Mouse (Mus musculus) neural tube, embryonic 11.5 days (tissue): ENCODE measurements at regions not wholly inside any gene's neighbourhood (a gene's known extent, or its start where the extent isn't known, plus 50 kb on each side); places are given as distances from the start of the nearest gene placed in this dataset.

Experiments used
- ATAC-seq: fragments of 200-750 bp; cut with Nextera tagmentation; 2 replicates; pipeline ENCODE4 v1.8.0; 2017; ENCODE audit warnings: moderate number of reproducible peaks, mild to moderate bottlenecking, moderate TSS enrichment, moderate library complexity; ENCODE audit not compliant: insufficient read depth, low FRiP score, low TSS enrichment
- DNase-seq: peaks from one replicate; pipeline ENCODE4 v3.0.0-alpha.2; 2015; ENCODE audit warnings: low spot score
- H3K27ac ChIP-seq: fragments of 300-500 bp; sonication (generic); 2 replicates; pipeline ENCODE4 v1.5.1; 2014; ENCODE audit warnings: low read depth, mild to moderate bottlenecking, low read length
- H3K27me3 ChIP-seq: fragments of 300-500 bp; sonication (generic); 2 replicates; pipeline ENCODE4 v1.6.1; 2014; ENCODE audit warnings: mild to moderate bottlenecking, low read length, mixed read lengths; ENCODE audit not compliant: control insufficient read depth, insufficient read depth
- H3K36me3 ChIP-seq: fragments of 300-500 bp; sonication (generic); 2 replicates; pipeline ENCODE4 v1.6.1; 2014; ENCODE audit warnings: mild to moderate bottlenecking, low read length, moderate library complexity, mixed read lengths; ENCODE audit not compliant: control insufficient read depth, insufficient read depth
- H3K4me1 ChIP-seq: fragments of 300-500 bp; sonication (generic); 2 replicates; pipeline ENCODE4 v1.6.1; 2014; ENCODE audit warnings: low read length, mixed read lengths; ENCODE audit not compliant: control insufficient read depth, insufficient read depth
- H3K4me2 ChIP-seq: fragments of 300-500 bp; sonication (generic); 2 replicates; pipeline ENCODE4 v1.6.1; 2014; ENCODE audit warnings: low read depth, mild to moderate bottlenecking, moderate library complexity
- H3K4me3 ChIP-seq: fragments of 300-500 bp; sonication (generic); 2 replicates; pipeline ENCODE4 v1.5.1; 2014; ENCODE audit warnings: low read depth, low read length
- H3K9ac ChIP-seq: fragments of 300-500 bp; sonication (generic); 2 replicates; pipeline ENCODE4 v1.6.1; 2014; ENCODE audit warnings: mild to moderate bottlenecking, low read length
- H3K9me3 ChIP-seq: fragments of 300-500 bp; sonication (generic); 2 replicates; pipeline ENCODE4 v1.6.1; 2016; ENCODE audit warnings: low read length; ENCODE audit not compliant: control insufficient read depth
- WGBS: fragments of 180-500 bp; shearing (Covaris S2); extraction: QIAGEN DNeasy Blood & Tissue Kit; methylation state at CpG from one replicate; pipeline ENCODE4 v1.1.7; 2014; 5-methylcytosine and 5-hydroxymethylcytosine counted together

DNA sequence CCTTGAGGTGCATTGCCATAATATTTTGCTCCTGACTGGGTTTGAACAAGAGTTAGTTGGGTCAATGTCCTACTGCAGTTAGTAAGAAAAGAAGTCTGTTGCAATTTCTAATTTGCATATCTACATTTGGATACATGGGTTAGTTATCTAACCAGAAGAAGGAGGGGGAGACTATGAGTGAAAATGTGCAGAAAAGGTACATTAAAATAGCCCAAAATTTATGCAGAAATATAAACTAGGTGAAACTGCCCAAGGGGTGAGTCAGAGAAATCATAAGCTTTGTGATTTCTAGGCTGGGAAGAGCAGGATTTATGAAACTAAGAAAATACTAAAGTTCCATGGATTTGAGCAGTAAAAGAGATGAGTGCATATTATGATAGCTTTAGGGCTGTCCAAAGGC, 156.8 kb upstream of the Fshr start:
- Histone ChIP-seq H3K9me3 (no peaks in the 10 kb centered on the region), H3K9ac (no peak overlapping the region), H3K36me3 (no peaks in the 10 kb centered on the region), H3K4me1 (no peaks in the 10 kb centered on the region), H3K4me2 (no peak overlapping the region), H3K4me3 (no peak overlapping the region), H3K27ac (no peak overlapping the region), H3K27me3 (no peaks in the 10 kb centered on the region)
- DNase-seq = no peak
- ATAC-seq = no peak

DNA sequence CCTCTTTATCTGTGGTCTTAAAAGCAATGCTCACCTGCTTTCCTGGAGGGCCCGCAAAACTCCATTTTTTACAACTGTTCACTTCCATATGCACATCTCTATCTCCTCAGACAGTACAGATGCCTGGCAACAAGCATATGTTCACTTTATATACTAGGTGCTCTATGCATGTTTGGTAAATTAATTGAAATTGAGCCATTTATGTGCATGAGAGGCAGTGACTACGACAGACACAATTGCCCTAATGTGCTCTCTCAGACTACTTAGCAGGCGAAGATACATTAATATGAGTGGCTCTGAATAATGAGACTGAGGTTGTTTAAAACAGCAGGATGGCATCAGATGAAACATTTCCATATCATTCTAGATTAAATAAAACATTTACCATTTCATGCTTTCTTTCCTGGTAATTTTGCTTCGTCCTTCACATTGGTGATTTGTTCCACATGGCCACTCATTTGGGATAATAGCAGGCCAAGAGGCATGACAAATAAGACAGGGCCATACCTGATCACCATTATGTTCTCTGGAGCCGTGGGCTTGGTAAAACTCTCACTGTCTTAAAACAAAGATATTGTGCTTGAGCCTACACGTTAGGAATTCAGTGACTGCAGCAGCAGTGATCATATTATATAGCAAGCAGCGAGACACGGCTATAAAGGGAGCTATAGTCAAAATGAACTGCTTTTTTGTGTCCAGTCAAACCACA, 140.2 kb upstream of the Fshr start:
- Histone ChIP-seq H3K9ac (no peak overlapping the region), H3K27me3 (no peaks in the 10 kb centered on the region), H3K4me1 (no peaks in the 10 kb centered on the region), H3K9me3 (no peaks in the 10 kb centered on the region), H3K4me2 (no peak overlapping the region), H3K27ac (no peak overlapping the region), H3K36me3 (no peaks in the 10 kb centered on the region), H3K4me3 (no peak overlapping the region)
- ATAC-seq (no peak), DNase-seq (no peak)
- 74% methylated on average over 8 of the region's 8 CpGs for WGBS

DNA sequence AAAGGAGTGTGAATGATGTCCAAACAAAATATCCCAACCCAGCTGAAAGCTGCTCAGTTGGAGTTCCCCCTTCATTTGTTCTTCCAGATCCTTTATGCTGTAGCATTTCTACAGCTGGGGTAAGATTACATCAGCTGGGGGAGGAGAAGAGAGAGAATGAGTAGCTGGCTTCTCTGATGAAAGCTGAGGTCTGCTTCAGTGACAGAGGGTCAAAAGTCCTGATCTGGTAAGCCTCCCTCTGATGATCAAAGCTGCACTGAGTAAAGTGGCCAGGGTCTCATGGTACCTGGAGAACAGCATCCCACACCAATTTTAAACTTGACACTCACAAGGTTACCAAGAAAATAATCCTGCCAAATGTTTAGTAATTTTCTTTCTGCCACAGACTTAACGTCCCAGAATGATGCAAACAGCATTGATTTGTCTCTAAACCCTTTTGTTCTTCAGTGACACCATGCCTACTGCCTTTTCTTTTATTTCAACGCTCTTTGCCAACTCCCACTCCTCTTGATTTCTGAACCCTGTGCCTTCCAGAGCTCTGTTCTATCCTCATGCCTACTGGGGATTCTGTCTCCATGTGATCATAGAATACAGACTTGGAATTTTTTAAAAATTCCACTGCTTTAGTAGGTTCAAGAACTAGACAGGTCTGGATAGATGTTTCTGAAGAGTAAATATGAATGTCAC, 119.3 kb upstream of the Fshr start:
- no peak for DNase-seq
- no peak overlapping the region for H3K27ac ChIP-seq
- H3K4me2 ChIP-seq = no peak overlapping the region
- ATAC-seq = no peak
- H3K27me3 ChIP-seq = no peaks in the 10 kb centered on the region
- H3K36me3 ChIP-seq = no peaks in the 10 kb centered on the region
- no peaks in the 10 kb centered on the region for H3K4me1 ChIP-seq
- no peak overlapping the region for H3K4me3 ChIP-seq
- no peak overlapping the region for H3K9ac ChIP-seq
- no peaks in the 10 kb centered on the region for H3K9me3 ChIP-seq
- 74% methylated on average over 2 of the region's 2 CpGs for WGBS

DNA sequence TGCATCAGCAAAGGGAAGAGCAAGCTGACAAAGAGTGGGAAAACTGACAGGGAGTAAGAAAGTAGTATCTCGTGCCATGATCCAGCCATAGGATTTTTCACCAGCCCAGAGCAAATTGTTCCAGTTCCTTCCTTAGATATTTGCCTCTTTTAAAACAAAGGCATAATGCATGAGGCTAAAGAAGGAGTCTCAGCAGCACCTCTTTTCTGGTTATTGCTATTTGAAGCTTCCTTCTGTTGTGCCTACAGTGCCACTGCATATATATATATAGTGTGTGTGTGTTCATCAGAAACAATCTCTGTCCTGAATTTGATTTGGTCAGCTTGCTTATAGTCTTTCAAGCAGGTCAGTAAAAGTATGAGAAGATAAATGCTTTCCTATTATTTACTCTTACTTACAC, 117.9 kb upstream of the Fshr start:
- Histone ChIP-seq H3K9ac (no peak overlapping the region), H3K27me3 (no peaks in the 10 kb centered on the region), H3K36me3 (no peaks in the 10 kb centered on the region), H3K4me3 (no peak overlapping the region), H3K9me3 (no peaks in the 10 kb centered on the region), H3K27ac (no peak overlapping the region), H3K4me1 (no peaks in the 10 kb centered on the region), H3K4me2 (no peak overlapping the region)
- no peak for DNase-seq
- ATAC-seq = no peak
- WGBS = 95% methylated on average over 1 of the region's 1 CpGs

DNA sequence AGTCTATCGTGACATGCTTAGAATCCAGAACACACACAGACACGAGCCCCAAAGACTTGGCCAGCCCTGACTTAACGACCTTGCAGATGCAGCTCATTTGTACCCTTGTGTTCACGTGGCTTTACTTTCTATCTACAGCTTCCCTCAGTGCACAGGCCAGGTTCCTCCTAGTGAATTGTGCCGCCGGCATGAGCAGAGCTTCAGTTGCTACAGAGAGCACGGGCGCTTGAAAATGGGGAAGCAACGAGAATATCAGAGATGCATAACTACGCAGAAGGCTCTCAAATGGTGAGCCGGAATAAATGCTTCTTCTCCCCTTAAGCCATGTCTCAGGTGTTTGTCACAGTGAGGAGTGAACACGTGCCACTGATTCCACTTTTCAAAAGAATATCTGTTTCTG, 110.7 kb upstream of the Fshr start:
- Histone ChIP-seq H3K27me3 (no peaks in the 10 kb centered on the region), H3K9ac (no peak overlapping the region), H3K27ac (no peak overlapping the region), H3K4me3 (no peak overlapping the region), H3K4me1 (no peaks in the 10 kb centered on the region), H3K9me3 (no peaks in the 10 kb centered on the region), H3K4me2 (no peak overlapping the region), H3K36me3 (no peaks in the 10 kb centered on the region)
- no peak for DNase-seq
- WGBS = 93% methylated on average over 12 of the region's 12 CpGs
- ATAC-seq = no peak

DNA sequence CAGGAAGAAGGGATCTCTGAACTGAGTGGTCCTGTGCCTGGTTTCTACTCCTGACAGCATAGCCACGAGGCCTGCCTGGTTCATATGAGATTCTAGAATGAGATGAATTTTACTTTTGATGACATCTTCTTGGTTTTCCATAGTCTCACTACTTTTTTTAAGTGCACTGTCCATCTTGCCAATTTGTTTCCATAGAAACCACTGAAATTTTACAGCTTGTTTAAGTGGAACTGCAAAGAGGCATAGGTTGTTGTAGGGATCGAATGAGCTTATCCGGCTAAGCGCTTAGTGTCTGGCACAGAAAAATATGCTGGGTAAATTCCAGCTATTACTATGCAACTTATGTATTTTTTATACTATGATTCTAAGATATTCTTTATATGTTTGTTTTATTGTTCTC, 100.8 kb upstream of the Fshr start:
- ATAC-seq (no peak), DNase-seq (no peak)
- WGBS = 88% methylated on average over 4 of the region's 4 CpGs
- Histone ChIP-seq H3K9ac (no peak overlapping the region), H3K27me3 (no peaks in the 10 kb centered on the region), H3K4me3 (no peak overlapping the region), H3K36me3 (no peaks in the 10 kb centered on the region), H3K4me2 (no peak overlapping the region), H3K27ac (no peak overlapping the region), H3K4me1 (no peaks in the 10 kb centered on the region), H3K9me3 (no peaks in the 10 kb centered on the region)

DNA sequence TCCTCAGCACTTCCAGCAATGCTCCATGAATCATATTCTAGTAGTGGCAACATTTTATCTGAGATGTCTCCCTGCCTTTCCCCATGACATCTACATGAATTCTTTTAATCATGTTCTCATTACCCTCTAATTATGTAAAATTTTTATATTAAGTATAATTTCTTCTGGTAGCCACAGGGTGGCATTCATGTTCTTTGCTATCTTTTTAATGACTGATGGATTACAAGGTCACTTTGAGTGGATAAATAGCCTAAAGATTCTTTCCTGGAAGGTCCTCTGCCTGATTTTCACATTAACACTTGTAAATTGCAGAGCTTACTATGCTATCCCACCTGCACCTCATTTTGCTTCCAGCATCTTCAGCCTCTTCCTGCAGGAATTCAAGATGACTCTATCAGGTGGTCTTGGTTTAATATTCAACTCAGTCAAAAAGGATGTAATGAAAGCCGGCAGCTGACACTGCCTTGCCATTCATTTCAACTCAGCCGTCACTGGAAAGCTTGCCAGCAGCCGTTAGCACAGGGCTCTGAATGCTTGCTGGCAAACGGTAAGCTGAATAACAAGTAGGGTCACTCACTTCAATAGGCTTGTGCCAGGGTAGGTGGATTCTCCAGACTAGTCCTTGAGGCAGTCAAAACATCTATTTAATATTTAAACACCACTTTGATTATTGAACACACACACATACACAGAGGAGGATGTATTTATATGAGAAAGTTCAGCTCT, 97.0 kb upstream of the Fshr start:
- Histone ChIP-seq H3K9me3 (no peaks in the 10 kb centered on the region), H3K4me3 (no peak overlapping the region), H3K27me3 (no peaks in the 10 kb centered on the region), H3K9ac (no peak overlapping the region), H3K36me3 (no peaks in the 10 kb centered on the region), H3K4me1 (no peaks in the 10 kb centered on the region), H3K27ac (no peak overlapping the region), H3K4me2 (no peak overlapping the region)
- ATAC-seq (no peak), DNase-seq (no peak)
- 43% methylated on average over 4 of the region's 4 CpGs for WGBS

DNA sequence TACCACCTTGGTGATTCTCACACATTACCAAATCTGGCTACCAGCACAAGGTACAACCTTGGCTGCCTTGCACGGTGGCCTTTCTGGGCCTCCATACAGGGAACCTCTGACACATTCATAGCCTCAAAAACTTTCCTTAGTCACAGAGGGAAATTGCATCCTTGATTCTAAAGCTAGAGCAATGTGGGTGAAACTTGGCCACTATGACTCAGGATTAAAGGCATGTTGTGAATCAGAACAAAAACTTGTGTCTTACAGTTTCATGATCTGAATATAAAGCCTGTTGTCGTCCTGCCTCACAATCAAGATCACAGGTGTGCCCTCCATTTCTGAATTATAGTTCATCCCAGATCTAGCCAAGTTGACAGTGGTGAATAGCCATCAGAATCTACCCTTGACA, 80.8 kb upstream of the Fshr start:
- DNase-seq (no peak), ATAC-seq (no peak)
- Histone ChIP-seq H3K4me3 (no peak overlapping the region), H3K9ac (no peak overlapping the region), H3K9me3 (no peaks in the 10 kb centered on the region), H3K4me1 (no peaks in the 10 kb centered on the region), H3K27ac (no peak overlapping the region), H3K27me3 (no peaks in the 10 kb centered on the region), H3K4me2 (no peak overlapping the region), H3K36me3 (no peaks in the 10 kb centered on the region)
- WGBS = 84% methylated on average over 2 of the region's 2 CpGs

DNA sequence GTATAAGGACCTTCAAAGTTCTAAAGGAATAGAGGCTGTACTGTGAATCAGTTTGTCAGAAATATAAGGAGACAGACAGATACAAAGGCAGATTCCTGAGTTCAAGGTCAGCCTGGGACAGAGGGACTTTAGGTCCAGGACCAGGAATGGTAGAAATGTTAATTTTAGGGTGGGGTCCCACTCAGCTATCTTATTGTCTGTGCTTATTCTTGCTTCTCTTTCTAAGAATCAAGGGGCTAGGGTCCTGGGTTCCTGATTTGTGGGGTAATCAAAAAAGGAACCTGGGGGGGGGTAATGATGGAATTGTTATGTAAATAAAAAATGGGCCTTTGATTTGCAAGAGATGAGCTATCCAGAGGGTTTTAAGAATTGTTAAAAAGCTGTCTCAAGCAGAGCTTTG, 71.7 kb upstream of the Fshr start:
- ATAC-seq = no peak
- Histone ChIP-seq H3K27me3 (no peaks in the 10 kb centered on the region), H3K36me3 (no peaks in the 10 kb centered on the region), H3K4me2 (no peak overlapping the region), H3K27ac (no peak overlapping the region), H3K9me3 (no peaks in the 10 kb centered on the region), H3K4me1 (no peaks in the 10 kb centered on the region), H3K4me3 (no peak overlapping the region), H3K9ac (no peak overlapping the region)
- no peak for DNase-seq
